Mouse (Mus musculus): ENCODE data around the gene Sh3pxd2a. TPM values are rescaled to one million over a fixed set of nuclear protein-coding genes. Genes with fewer than 3 reads are reported as not detected.

The Sh3pxd2a gene
- total and polyA plus RNA-seq, 3 experiments = 36.1 to 53.2 (median 52.3) TPM

DNA sequence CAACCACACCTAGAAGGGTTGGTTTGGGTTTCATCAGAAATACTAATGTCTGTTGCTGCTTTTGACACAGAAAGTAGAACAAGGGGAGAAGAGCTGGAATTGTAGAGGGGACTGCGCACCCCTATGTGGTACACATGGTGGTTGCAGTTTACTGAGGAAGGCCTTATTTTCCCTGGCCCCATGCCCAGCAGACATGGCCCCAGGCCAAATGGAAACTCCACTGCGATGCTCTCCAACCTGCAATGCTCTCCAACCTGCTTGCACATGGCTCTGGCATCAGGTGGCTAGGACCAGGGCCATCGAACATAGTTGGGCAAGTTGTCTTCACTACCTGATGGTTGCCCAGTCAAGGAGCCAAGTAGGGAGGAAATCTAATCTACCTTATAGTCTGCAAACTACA is 35.0 kb downstream of the Sh3pxd2a start:
- WGBS = 37% methylated on average over 3 of the region's 3 CpGs
- Histone ChIP-seq H3K27me3 (ENCODE audit: control insufficient read depth, insufficient read depth, low read length) (no peaks in the 10 kb centered on the region), H3K36me3 (ENCODE audit: control insufficient read depth, insufficient read depth, low read length) (no peaks in the 10 kb centered on the region; the same call in 1 of the 2 replicates), H3K4me3 (no peak overlapping the region), H3K9ac (ENCODE audit: low read depth, low read length) (no peak overlapping the region), H3K27ac (peak overlapping the region; percentile 52), H3K79me2 (replicated peaks; ENCODE audit: control insufficient read depth, insufficient read depth, low read length) (peaks cover 4% of the 10 kb centered on the region), H3K4me1 (ENCODE audit: control insufficient read depth, insufficient read depth, low read length) (peaks cover 29% of the 10 kb centered on the region)
- 0 out of 2 replicates have a peak, but pooled peaks have one; percentile 12 for TF ChIP-seq CTCF (IDR thresholded peaks at IDR 0.05)
- no peak for TF ChIP-seq POLR2A (IDR thresholded peaks at IDR 0.05; ENCODE audit: insufficient read depth, low read depth, low read length)
- no peak for TF ChIP-seq EP300 (IDR thresholded peaks at IDR 0.05; ENCODE audit: insufficient read depth, low read depth, low read length)
- intact Hi-C loops (cut with DNase I) = loop anchor here (5.0 kb wide), 1 partner anchor 33 kb away; the partner anchor contains the start of gene Sh3pxd2a
- DNase-seq = peak; percentile 63 to 76

DNA sequence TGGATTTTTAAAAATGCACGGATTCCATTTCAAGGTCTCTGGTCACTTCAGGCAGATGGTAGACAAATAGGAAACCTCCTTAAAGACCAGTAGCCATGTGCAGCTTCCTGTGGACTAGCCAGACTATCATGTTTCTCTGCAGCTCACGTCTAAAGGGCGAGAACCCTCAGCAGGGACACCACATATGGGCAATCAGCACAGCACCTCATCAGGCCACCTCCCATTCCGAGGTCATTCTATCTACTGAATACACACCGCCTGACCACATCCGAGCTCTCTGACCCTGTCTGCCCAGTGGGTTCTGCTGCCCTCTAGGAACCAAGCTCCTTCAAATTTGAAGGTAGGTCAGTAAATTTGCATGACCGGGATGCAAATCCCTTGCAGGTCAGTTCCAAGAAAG is 35.4 kb downstream of the Sh3pxd2a start:
- intact Hi-C loops (cut with DNase I) = loop anchor here (1.0 to 5.0 kb wide), 2 partner anchors 34 to 40 kb away; partner anchors contain the start of gene Sh3pxd2a
- Histone ChIP-seq H3K9ac (ENCODE audit: low read depth, low read length) (no peak overlapping the region), H3K27me3 (ENCODE audit: control insufficient read depth, insufficient read depth, low read length) (no peaks in the 10 kb centered on the region), H3K36me3 (ENCODE audit: control insufficient read depth, insufficient read depth, low read length) (no peaks in the 10 kb centered on the region; the same call in 1 of the 2 replicates), H3K4me1 (ENCODE audit: control insufficient read depth, insufficient read depth, low read length) (peaks cover 29% of the 10 kb centered on the region), H3K27ac (peak overlapping the region; percentile 52), H3K4me3 (no peak overlapping the region), H3K79me2 (replicated peaks; ENCODE audit: control insufficient read depth, insufficient read depth, low read length) (peaks cover 4% of the 10 kb centered on the region)
- no peak for DNase-seq
- TF ChIP-seq POLR2A (IDR thresholded peaks at IDR 0.05; ENCODE audit: insufficient read depth, low read depth, low read length) (no peak), CTCF (IDR thresholded peaks at IDR 0.05) (peak; percentile 13; the same call in 1 of the 2 replicates)
- 37% methylated on average over 7 of the region's 7 CpGs for WGBS

DNA sequence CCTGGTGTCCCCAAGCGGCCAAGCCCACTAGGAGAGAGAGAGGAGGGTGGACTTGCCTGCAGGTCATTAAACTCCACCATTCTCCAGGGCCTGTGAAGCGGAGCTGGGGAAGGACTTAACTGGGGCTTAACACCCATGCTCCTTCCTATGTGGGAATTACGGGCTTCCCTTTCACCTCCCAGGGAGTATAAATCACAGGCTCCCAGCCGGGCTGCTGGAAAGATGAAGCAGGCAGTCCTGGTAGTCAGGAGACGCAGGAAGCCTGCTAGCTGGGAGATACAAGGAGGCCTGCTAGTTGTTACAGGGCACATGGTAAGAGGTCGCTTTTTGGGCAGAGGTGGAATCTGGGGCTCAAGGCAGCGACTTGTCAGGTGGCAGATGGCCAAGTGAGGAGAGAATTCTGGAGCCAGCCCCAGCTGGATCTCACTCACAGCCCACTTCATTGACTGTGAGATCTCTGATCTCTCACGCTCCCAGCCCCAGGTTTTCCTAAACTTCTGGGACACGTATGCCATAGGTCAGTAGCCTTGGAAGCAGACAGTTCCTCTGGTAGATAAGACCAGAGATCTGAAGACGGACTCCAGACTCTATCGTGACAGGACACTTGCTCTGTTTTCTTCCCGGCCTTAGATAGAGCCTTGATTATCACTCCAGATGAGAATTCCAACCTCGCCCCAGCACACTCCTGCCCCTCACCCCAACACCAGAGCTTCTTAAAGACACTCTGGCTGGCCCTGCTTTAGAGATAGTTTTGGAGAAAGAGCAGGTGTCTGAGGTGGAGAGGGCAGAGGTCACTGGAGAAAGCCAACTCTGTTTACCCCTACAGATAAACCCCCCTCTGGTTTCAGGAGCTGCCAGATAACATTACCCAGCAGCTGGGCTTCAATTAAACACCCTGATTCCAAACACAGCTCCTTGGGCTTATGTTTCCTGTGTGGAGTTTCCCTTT is 36.1 kb downstream of the Sh3pxd2a start:
- WGBS = 29% methylated on average over 13 of the region's 13 CpGs

GRCm38 (mm10) chr19:47423632-47424031 is 40.6 kb downstream of the Sh3pxd2a start:
- intact Hi-C loops (cut with DNase I) = no loop called here
- 89% methylated on average over 7 of the region's 7 CpGs for WGBS
- H3K79me2 ChIP-seq (replicated peaks; ENCODE audit: control insufficient read depth, insufficient read depth, low read length) = peaks cover 2% of the 10 kb centered on the region
- H3K9ac ChIP-seq (ENCODE audit: low read depth, low read length) = no peak overlapping the region
- H3K4me1 ChIP-seq (ENCODE audit: control insufficient read depth, insufficient read depth, low read length) = peaks cover 14% of the 10 kb centered on the region
- TF ChIP-seq EP300 (IDR thresholded peaks at IDR 0.05; ENCODE audit: insufficient read depth, low read depth, low read length) = no peak
- TF ChIP-seq CTCF (IDR thresholded peaks at IDR 0.05) = no peak
- no peak for TF ChIP-seq POLR2A (IDR thresholded peaks at IDR 0.05; ENCODE audit: insufficient read depth, low read depth, low read length)
- no peak for DNase-seq
- no peak overlapping the region for H3K27ac ChIP-seq
- H3K4me3 ChIP-seq = no peak overlapping the region
- H3K27me3 ChIP-seq (ENCODE audit: control insufficient read depth, insufficient read depth, low read length) = no peaks in the 10 kb centered on the region
- H3K36me3 ChIP-seq (ENCODE audit: control insufficient read depth, insufficient read depth, low read length) = no peaks in the 10 kb centered on the region; the same call in 1 of the 2 replicates

More for the DNA sequence above, 36.1 kb downstream of the Sh3pxd2a start:
- Histone ChIP-seq H3K9ac (ENCODE audit: low read depth, low read length) (no peak overlapping the region), H3K4me3 (no peak overlapping the region), H3K79me2 (replicated peaks; ENCODE audit: control insufficient read depth, insufficient read depth, low read length) (peaks cover 4% of the 10 kb centered on the region), H3K36me3 (ENCODE audit: control insufficient read depth, insufficient read depth, low read length) (no peaks in the 10 kb centered on the region; the same call in 1 of the 2 replicates), H3K4me1 (ENCODE audit: control insufficient read depth, insufficient read depth, low read length) (peaks cover 29% of the 10 kb centered on the region), H3K27me3 (ENCODE audit: control insufficient read depth, insufficient read depth, low read length) (no peaks in the 10 kb centered on the region), H3K27ac (peak overlapping the region; percentile 52)
- intact Hi-C loops (cut with DNase I) = loop anchor here (1.0 to 5.0 kb wide), 2 partner anchors 34 to 40 kb away; partner anchors contain the start of gene Sh3pxd2a
- peak in 1 of 2 experiments; percentile 60 for DNase-seq
- no peak for TF ChIP-seq POLR2A (IDR thresholded peaks at IDR 0.05; ENCODE audit: insufficient read depth, low read depth, low read length)
- TF ChIP-seq EP300 (IDR thresholded peaks at IDR 0.05; ENCODE audit: insufficient read depth, low read depth, low read length) = 0 out of 2 replicates have a peak, but pooled peaks have one; percentile 13

DNA sequence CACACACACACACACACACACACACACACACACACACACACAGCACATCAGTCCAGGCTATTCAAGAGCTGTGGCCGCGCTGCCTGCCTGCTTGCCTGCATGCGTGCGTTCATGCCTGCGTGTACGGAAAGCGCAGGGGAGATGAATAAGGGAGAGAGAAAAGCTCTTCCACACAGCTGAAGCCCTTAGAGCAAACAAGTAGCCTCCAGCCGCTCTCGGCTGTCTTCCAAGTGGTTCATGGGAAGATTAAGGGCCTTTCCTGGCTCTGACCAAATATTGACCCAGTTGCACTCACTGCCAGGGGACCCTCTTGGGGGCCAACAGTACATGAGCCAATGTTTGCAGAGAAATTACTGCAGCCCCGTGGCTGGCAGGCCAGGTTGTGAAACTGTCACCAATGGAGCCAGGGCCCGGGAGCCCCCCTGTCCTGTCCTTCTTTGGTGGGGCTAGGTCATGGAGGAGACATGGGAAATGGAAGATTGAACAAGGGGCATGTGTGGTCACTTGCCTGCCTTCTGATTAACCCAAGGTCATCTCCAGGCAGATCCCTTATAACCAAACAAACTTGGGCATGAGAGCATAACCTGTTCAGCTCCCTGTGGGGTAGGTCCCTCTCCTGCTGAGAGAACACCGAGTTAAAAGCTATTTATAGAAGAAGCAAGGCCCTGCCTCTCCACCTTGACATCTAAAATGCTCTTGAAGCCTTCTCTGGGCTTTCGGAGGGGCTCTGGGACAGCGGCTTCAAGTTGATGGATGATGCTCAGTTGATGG is 42.9 kb downstream of the Sh3pxd2a start:
- intact Hi-C loops (cut with DNase I) = no loop called here
- Histone ChIP-seq H3K36me3 (ENCODE audit: control insufficient read depth, insufficient read depth, low read length) (no peaks in the 10 kb centered on the region), H3K27ac (peak overlapping the region; percentile 78), H3K27me3 (ENCODE audit: control insufficient read depth, insufficient read depth, low read length) (no peaks in the 10 kb centered on the region), H3K4me1 (ENCODE audit: control insufficient read depth, insufficient read depth, low read length) (peaks cover 7% of the 10 kb centered on the region), H3K79me2 (replicated peaks; ENCODE audit: control insufficient read depth, insufficient read depth, low read length) (peaks cover 2% of the 10 kb centered on the region), H3K9ac (ENCODE audit: low read depth, low read length) (no peak overlapping the region), H3K4me3 (no peak overlapping the region)
- DNase-seq = peak in 1 of 2 experiments; percentile 54
- TF ChIP-seq EP300 (IDR thresholded peaks at IDR 0.05; ENCODE audit: insufficient read depth, low read depth, low read length) = 0 out of 2 replicates have a peak, but pooled peaks have one; percentile 25
- TF ChIP-seq POLR2A (IDR thresholded peaks at IDR 0.05; ENCODE audit: insufficient read depth, low read depth, low read length) = no peak
- WGBS = 37% methylated on average over 14 of the region's 14 CpGs

Data from heart, adult 2 months (tissue).